Mouse (Mus musculus): ENCODE measurements around the gene Olfr62.

GRCm38 (mm10) chr4:118658652-118659051 lies at the start of gene Olfr62:
- TF ChIP-seq CTCF (IDR thresholded peaks at IDR 0.05) (no peak), EP300 (IDR thresholded peaks at IDR 0.05) (no peak)

Measured in lung, postnatal 0 days (tissue).